Mouse (Mus musculus) limb, embryonic 14.5 days (tissue): ENCODE results near the gene Zranb3. TPM values are rescaled to one million over a fixed set of nuclear protein-coding genes. Genes with fewer than 3 reads are reported as not detected.

Experiments
- ATAC-seq: fragments of 200-750 bp; cut with Nextera tagmentation; 2 replicates; pipeline ENCODE4 v1.8.0; 2017; ENCODE audit warnings: low read depth, moderate number of reproducible peaks, moderate TSS enrichment; ENCODE audit not compliant: low FRiP score
- DNase-seq: peaks from one replicate; pipeline ENCODE4 v3.0.0-alpha.2; 2015; ENCODE audit warnings: low spot score
- H3K27ac ChIP-seq: fragments of 300-500 bp; sonication (generic); replicated peaks from 2 replicates; pipeline ENCODE4 v1.5.1; 2014; ENCODE audit warnings: low read depth, mild to moderate bottlenecking, low read length, moderate library complexity, mixed read lengths
- H3K27me3 ChIP-seq: fragments of 300-500 bp; sonication (generic); 2 replicates; pipeline ENCODE4 v1.6.1; 2014; ENCODE audit warnings: low read length, mixed read lengths; ENCODE audit not compliant: control insufficient read depth, insufficient read depth
- H3K36me3 ChIP-seq: fragments of 300-500 bp; sonication (generic); 2 replicates; pipeline ENCODE4 v1.6.1; 2014; ENCODE audit warnings: mild to moderate bottlenecking, low read length, moderate library complexity, mixed read lengths; ENCODE audit not compliant: control insufficient read depth, insufficient read depth
- H3K4me1 ChIP-seq: fragments of 300-500 bp; sonication (generic); 2 replicates; pipeline ENCODE4 v1.6.1; 2014; ENCODE audit warnings: antibody characterized with exemption, low read length, mixed read lengths; ENCODE audit not compliant: control insufficient read depth, insufficient read depth
- H3K4me2 ChIP-seq: fragments of 300-500 bp; sonication (generic); replicated peaks from 2 replicates; pipeline ENCODE4 v1.6.1; 2014; ENCODE audit warnings: low read depth, mild to moderate bottlenecking, low read length, moderate library complexity; ENCODE audit not compliant: severe bottlenecking
- H3K4me3 ChIP-seq: fragments of 300-500 bp; sonication (generic); replicated peaks from 2 replicates; pipeline ENCODE4 v1.5.1; 2014; ENCODE audit warnings: low read length
- H3K9ac ChIP-seq: fragments of 300-500 bp; sonication (generic); 2 replicates; pipeline ENCODE4 v1.6.1; 2014; ENCODE audit warnings: mild to moderate bottlenecking, low read depth, low read length, moderate library complexity; ENCODE audit not compliant: severe bottlenecking
- H3K9me3 ChIP-seq: fragments of 300-500 bp; sonication (generic); 2 replicates; pipeline ENCODE4 v1.6.1; 2016; ENCODE audit warnings: low read length; ENCODE audit not compliant: control insufficient read depth
- POLR2A ChIP-seq: fragments of 200-500 bp; IDR thresholded peaks from 2 replicates; pipeline ENCODE4 v1.8.0; 2012; ENCODE audit warnings: inconsistent platforms, mild to moderate bottlenecking, moderate library complexity, borderline replicate concordance; ENCODE audit not compliant: insufficient read depth, insufficient read length; ENCODE audit errors: extremely low read depth
- WGBS: fragments of 180-500 bp; shearing (Covaris S2); extraction: QIAGEN DNeasy Blood & Tissue Kit; methylation state at CpG from one replicate; pipeline ENCODE4 v1.1.7; 2014; 5-methylcytosine and 5-hydroxymethylcytosine counted together
- polyA plus RNA-seq, 2 experiments: library from polyadenylated mRNA; depleted of rRNA in 1 of 2; stranded (reverse) in 1 of 2; unstranded in 1 of 2; fragments of >200 nt; fragmentation: Nextera tagmentation in 1 of 2; extraction: Ambion mirVana in 1 of 2; gene quantifications; 2 replicates each; pipeline versions ENCODE4 v1.2.1 to v1.2.3; 2012 to 2014

Zranb3 gene
- polyA plus RNA-seq, 2 experiments: 6.9 to 13.0 TPM

DNA sequence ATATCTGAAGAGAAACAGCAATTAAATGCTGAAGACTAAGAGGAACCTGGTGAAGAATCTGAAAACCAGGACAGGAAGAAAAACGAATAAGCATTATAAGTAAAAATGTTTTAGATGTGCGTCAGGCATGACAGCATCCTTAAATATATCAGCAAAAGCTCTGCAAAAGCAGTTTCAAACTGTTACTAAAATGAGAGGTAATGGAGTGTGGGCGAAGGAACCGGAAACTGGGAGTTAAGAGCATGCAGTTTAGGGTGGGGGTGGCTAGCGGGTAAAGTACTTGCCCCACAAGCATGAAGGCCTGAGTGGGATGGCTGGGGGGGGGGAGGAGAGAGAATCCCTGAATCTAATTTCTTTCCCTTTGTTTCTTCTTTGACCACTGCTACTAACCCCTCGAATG lies 29.8 kb downstream of the Zranb3 start:
- Histone ChIP-seq H3K27me3 (no peaks in the 10 kb centered on the region), H3K27ac (no peak overlapping the region), H3K9ac (no peak overlapping the region), H3K4me1 (no peaks in the 10 kb centered on the region), H3K4me3 (no peak overlapping the region), H3K9me3 (no peaks in the 10 kb centered on the region), H3K4me2 (no peak overlapping the region), H3K36me3 (no peaks in the 10 kb centered on the region)
- ATAC-seq (no peak), DNase-seq (no peak)
- WGBS: 96% methylated on average over 6 of the region's 6 CpGs
- TF ChIP-seq POLR2A: no peak

DNA sequence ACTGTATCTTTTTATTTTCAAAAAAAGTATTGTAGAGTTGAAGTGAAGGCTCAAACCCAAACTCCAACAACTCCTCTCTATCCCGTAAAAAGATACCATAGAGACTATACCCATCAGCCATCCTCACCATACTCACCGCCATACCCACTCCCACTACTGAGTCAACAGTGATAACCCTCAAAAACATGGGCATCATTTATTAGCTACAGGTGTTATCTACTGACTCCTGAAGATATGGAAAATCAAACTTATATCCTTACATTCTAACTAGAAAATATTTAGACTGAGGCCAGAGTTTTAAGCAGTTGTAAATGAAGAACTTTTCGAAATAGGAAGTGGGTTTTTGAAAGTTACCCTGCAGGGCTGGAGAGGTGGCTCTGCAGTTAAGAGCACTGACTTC lies 32.8 kb downstream of the Zranb3 start:
- Histone ChIP-seq H3K4me3 (no peak overlapping the region), H3K27ac (no peak overlapping the region), H3K4me1 (no peaks in the 10 kb centered on the region), H3K9me3 (no peaks in the 10 kb centered on the region), H3K36me3 (no peaks in the 10 kb centered on the region), H3K4me2 (no peak overlapping the region), H3K27me3 (no peaks in the 10 kb centered on the region), H3K9ac (no peak overlapping the region)
- DNase-seq (no peak), ATAC-seq (no peak)
- no peak for TF ChIP-seq POLR2A
- WGBS: 94% methylated on average over 3 of the region's 3 CpGs

DNA sequence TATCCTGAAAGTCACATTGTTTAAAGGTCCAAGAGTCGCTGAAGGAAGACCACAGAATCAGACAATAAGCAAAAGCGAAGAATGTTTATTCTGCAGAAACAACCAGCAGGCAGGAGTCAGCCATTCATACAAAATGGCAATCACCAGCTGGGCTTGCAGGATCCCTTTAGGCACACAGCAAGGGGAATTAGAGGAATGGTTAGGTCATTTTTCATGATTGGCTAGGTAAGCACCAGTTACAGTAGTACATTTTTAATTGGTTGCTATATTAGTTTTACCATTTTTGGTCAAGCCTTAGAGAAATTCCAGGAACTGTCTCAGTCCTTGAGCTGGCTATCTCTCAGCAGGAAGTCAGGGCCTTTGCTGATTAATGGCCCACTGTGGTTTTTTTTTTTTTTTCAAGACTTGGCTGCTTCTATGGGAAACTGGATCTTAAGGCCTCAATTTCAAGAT lies 33.9 kb downstream of the Zranb3 start:
- no peak for DNase-seq
- no peaks in the 10 kb centered on the region for H3K9me3 ChIP-seq
- no peak overlapping the region for H3K27ac ChIP-seq
- no peaks in the 10 kb centered on the region for H3K27me3 ChIP-seq
- TF ChIP-seq POLR2A: no peak
- H3K36me3 ChIP-seq: no peaks in the 10 kb centered on the region
- H3K4me1 ChIP-seq: no peaks in the 10 kb centered on the region
- 86% methylated on average over 2 of the region's 2 CpGs for WGBS
- H3K9ac ChIP-seq: no peak overlapping the region
- no peak overlapping the region for H3K4me2 ChIP-seq
- ATAC-seq: no peak
- no peak overlapping the region for H3K4me3 ChIP-seq

GRCm38 (mm10) chr1:128064716-128065115 lies 38.1 kb downstream of the Zranb3 start:
- ATAC-seq: no peak
- Histone ChIP-seq H3K4me3 (no peak overlapping the region), H3K4me1 (no peaks in the 10 kb centered on the region), H3K27me3 (no peaks in the 10 kb centered on the region), H3K36me3 (no peaks in the 10 kb centered on the region), H3K27ac (no peak overlapping the region), H3K9ac (no peak overlapping the region), H3K4me2 (no peak overlapping the region), H3K9me3 (no peaks in the 10 kb centered on the region)
- 59% methylated on average over 6 of the region's 6 CpGs for WGBS
- TF ChIP-seq POLR2A: no peak
- DNase-seq: no peak

DNA sequence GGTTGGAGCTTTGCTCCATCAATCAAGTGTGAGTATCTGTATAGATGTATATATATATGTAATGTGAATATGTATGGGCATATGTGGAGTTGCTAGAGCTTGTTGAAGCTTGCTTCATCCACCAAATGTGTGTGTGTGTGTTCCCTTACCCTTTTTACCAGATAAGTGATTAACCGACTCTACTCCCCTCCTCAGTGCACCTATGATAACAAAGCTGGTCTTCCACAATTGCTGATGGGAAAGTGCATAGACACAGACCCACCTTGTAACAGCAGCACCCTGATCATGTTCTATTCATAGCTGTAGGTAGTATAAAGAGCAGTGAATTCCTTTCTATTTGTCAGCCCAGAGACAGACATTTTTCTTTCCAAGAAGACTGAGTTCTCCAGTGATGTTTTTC lies 40.7 kb downstream of the Zranb3 start:
- Histone ChIP-seq H3K4me1 (no peaks in the 10 kb centered on the region), H3K9me3 (no peaks in the 10 kb centered on the region), H3K4me3 (no peak overlapping the region), H3K4me2 (no peak overlapping the region), H3K36me3 (no peaks in the 10 kb centered on the region), H3K27ac (no peak overlapping the region), H3K27me3 (no peaks in the 10 kb centered on the region), H3K9ac (no peak overlapping the region)
- no peak for TF ChIP-seq POLR2A
- ATAC-seq (no peak), DNase-seq (no peak)
- WGBS: 88% methylated on average over 1 of the region's 1 CpGs

DNA sequence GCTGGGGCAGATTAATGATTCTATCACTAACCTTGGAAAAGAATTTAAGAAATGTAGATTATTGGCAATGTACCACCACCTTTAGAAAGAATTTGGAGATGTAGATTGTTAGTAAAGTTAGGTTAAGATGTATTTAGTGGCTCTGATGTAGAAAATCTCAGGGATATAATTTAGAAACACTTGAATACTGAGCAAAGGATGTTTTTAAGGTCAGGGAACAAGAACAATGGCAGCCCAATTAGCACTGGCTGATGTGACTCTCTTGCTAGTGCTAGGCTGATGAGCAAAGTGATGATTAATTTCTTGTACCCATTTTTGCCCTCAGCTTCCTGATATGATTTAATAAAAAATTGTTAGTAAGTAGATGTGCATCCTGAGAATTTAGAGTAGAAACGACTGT lies 41.4 kb downstream of the Zranb3 start:
- Histone ChIP-seq H3K4me2 (no peak overlapping the region), H3K4me1 (no peaks in the 10 kb centered on the region), H3K27ac (no peak overlapping the region), H3K27me3 (no peaks in the 10 kb centered on the region), H3K4me3 (no peak overlapping the region), H3K36me3 (no peaks in the 10 kb centered on the region), H3K9ac (no peak overlapping the region), H3K9me3 (no peaks in the 10 kb centered on the region)
- DNase-seq (no peak), ATAC-seq (no peak)
- 75% methylated on average over 1 of the region's 1 CpGs for WGBS
- no peak for TF ChIP-seq POLR2A
